Mouse (Mus musculus) retina, adult 2 months (tissue): ENCODE measurements around the gene Fam219b.

Experiments
- DNase-seq: peaks from one replicate; pipeline ENCODE4 v3.0.0-alpha.2; 2012; ENCODE audit warnings: low read depth, low spot score

The Fam219b gene

DNA sequence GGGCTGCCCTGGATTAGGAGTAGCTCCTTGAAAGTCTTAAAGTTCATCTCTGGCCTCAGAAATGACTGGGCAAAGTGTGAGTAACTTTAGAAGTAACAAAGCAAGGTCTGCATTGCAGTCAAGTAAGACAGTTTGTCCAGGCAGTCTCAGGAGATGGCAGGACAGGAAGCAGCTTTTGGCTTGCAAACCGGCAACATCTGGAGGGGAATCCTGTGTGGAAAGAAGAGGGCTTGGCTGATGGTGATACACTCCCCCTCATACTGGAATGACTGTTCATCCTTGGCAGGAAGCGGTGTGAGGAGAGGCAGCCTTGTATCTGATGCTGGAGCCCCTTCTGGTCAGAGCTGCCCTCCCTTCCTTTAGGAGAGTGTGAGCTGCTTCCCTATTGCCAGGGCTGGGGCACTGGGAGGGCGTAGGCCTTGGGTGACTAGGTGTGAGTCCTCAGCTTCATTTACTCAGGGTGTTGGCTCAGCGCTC, 25.6 kb downstream of the Fam219b start:
- DNase-seq = no peak

DNA sequence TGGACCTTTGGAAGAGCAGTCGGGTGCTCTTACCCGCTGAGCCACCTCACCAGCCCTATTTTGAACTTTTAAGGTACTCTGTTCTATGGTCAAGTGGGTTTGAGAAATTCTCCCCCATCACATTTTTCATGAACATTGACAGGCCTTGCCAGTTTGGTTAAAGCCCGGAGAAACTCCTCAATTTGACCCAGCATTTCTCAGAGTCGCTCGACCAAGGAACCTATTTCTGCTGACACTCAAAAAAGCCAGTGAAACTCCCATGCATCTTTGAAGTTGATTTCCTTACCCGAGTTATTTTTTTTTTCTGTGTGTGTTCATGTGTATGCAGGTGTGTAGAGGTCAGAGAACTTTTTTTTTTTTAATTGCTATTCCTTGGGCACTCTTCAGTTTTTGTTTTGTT, 27.3 kb downstream of the Fam219b start:
- DNase-seq = no peak

DNA sequence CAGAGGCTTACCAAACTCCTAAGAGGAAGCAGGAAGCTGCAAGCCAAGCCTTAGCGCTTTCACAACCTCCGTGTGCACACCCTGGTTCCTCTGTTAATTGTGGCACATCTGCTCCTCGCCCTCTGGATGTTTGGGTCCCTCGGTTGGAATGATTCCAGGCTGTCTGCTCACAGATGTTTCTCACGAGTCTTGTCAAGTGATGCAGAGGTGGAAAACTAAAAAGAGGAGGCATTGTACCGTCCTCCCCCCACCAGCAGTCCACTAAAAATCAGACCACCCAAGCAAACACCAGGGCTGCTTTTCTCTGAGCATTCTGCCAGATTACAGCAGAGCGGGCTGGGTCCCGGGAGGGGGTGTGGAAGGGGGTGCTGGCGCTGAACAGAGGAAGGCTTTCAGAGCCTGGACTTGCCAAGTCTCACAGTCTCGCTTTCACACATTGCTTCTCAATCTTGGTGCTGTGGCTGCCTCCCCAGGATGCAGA, 28.5 kb downstream of the Fam219b start:
- no peak for DNase-seq

GRCm38 (mm10) chr9:57566846-57567245, 29.5 kb downstream of the Fam219b start:
- no peak for DNase-seq

GRCm38 (mm10) chr9:57568500-57568899, 31.2 kb downstream of the Fam219b start:
- no peak for DNase-seq

GRCm38 (mm10) chr9:57574397-57574796, 37.1 kb downstream of the Fam219b start:
- DNase-seq = no peak

GRCm38 (mm10) chr9:57575577-57575976, 38.2 kb downstream of the Fam219b start:
- DNase-seq = no peak

DNA sequence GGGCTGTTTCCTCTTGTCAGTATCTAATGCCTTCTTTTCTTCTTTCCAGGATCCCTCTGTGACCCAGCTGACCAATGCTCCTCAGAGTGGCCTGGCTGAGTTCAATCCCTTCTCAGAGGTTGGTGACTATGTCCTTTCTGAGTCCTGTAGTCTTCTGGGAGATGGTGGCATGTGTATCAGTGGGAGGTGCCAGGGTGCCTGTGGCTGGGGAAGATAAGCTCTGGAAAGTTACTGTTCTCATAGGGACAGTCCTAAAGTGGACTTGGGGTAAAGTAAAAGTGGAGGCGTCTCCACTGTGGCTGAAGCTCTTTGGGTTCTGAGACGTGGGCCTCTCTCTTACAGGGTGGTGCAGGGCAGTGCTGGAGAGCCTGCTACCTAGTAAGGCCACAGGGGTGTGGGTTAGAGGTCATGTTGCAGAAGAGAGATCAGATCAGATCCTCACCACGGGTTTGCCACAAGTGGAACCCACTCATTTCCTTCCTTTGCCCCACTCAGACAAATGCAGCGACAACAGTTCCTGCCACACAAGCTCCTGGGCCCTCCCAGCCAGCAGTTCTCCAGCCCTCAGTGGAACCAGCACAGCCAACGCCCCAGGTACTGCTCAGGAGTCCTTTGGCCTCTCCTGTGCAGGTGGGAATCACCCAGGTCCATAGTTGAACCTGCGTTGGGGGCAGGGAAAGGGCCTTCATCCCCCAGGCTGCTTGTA, 40.0 kb downstream of the Fam219b start:
- no peak for DNase-seq

- DNase-seq = no peak
Measured at GRCm38 (mm10) chr9:57584991-57585390, 47.7 kb downstream of the Fam219b start.

GRCm38 (mm10) chr9:57589224-57590126, 52.1 kb downstream of the Fam219b start, which contains the start of gene Ulk3:
Gene Ulk3, plus strand, starts transcription at chr9:57589452.
- peak; percentile 45 for DNase-seq

- no peak for DNase-seq
Measured at GRCm38 (mm10) chr9:57590726-57591125, 53.4 kb downstream of the Fam219b start.
